Mouse (Mus musculus): Measurements from ENCODE around the gene Rftn1. TPM values are rescaled to one million over a fixed set of nuclear protein-coding genes. Genes with fewer than 3 reads are reported as not detected.

Rftn1 gene
- polyA plus RNA-seq, 1 experiment from 2014 or later, result 11.2 TPM

- no peaks in the 10 kb centered on the region for H3K36me3 ChIP-seq (ENCODE audit: control insufficient read depth, insufficient read depth, low read length)
- no peak overlapping the region for H3K4me3 ChIP-seq (ENCODE audit: low read depth, low read length)
- ATAC-seq (replicated peaks; ENCODE audit: insufficient number of reproducible peaks, low FRiP score, low TSS enrichment), result no peak
- H3K4me2 ChIP-seq, result no peak overlapping the region
- H3K9ac ChIP-seq (ENCODE audit: low read depth, low read length), result no peak overlapping the region
- H3K9me3 ChIP-seq (replicated peaks; ENCODE audit: control insufficient read depth, low read length), result peaks cover 2% of the 10 kb centered on the region; the same call in 1 of the 2 replicates
- H3K27ac ChIP-seq (ENCODE audit: low read depth, low read length), result no peak overlapping the region
- H3K4me1 ChIP-seq (ENCODE audit: control insufficient read depth, insufficient read depth, low read length), result no peaks in the 10 kb centered on the region
- 83% methylated on average over 6 of the region's 6 CpGs for WGBS (ENCODE audit: insufficient replicate concordance)
- no peaks in the 10 kb centered on the region for H3K27me3 ChIP-seq (ENCODE audit: control insufficient read depth, insufficient read depth, low read length)
Measured at GRCm38 (mm10) chr17:49974996-49975395, 215.5 kb downstream of the Rftn1 start.

- H3K27me3 ChIP-seq (ENCODE audit: control insufficient read depth, insufficient read depth, low read length), result no peaks in the 10 kb centered on the region
- H3K4me3 ChIP-seq (ENCODE audit: low read depth, low read length), result no peak overlapping the region
- H3K36me3 ChIP-seq (ENCODE audit: control insufficient read depth, insufficient read depth, low read length), result no peaks in the 10 kb centered on the region
- H3K27ac ChIP-seq (ENCODE audit: low read depth, low read length), result no peak overlapping the region
- H3K9ac ChIP-seq (ENCODE audit: low read depth, low read length), result no peak overlapping the region
- no peak overlapping the region for H3K4me2 ChIP-seq
- no peak for ATAC-seq (replicated peaks; ENCODE audit: insufficient number of reproducible peaks, low FRiP score, low TSS enrichment)
- 88% methylated on average over 1 of the region's 1 CpGs for WGBS (ENCODE audit: insufficient replicate concordance)
- H3K9me3 ChIP-seq (replicated peaks; ENCODE audit: control insufficient read depth, low read length), result no peaks in the 10 kb centered on the region
- no peaks in the 10 kb centered on the region for H3K4me1 ChIP-seq (ENCODE audit: control insufficient read depth, insufficient read depth, low read length)
Measured at GRCm38 (mm10) chr17:49972164-49972563, 218.3 kb downstream of the Rftn1 start.

- H3K27me3 ChIP-seq (ENCODE audit: control insufficient read depth, insufficient read depth, low read length), result no peaks in the 10 kb centered on the region
- no peaks in the 10 kb centered on the region for H3K4me1 ChIP-seq (ENCODE audit: control insufficient read depth, insufficient read depth, low read length)
- H3K9ac ChIP-seq (ENCODE audit: low read depth, low read length), result no peak overlapping the region
- H3K9me3 ChIP-seq (replicated peaks; ENCODE audit: control insufficient read depth, low read length), result no peaks in the 10 kb centered on the region
- H3K27ac ChIP-seq (ENCODE audit: low read depth, low read length), result no peak overlapping the region
- no peak overlapping the region for H3K4me3 ChIP-seq (ENCODE audit: low read depth, low read length)
- ATAC-seq (replicated peaks; ENCODE audit: insufficient number of reproducible peaks, low FRiP score, low TSS enrichment), result no peak
- no peak overlapping the region for H3K4me2 ChIP-seq
- no peaks in the 10 kb centered on the region for H3K36me3 ChIP-seq (ENCODE audit: control insufficient read depth, insufficient read depth, low read length)
Measured at GRCm38 (mm10) chr17:49971057-49971456, 219.4 kb downstream of the Rftn1 start.

GRCm38 (mm10) chr17:49968467-49969207, 221.8 kb downstream of the Rftn1 start:
- no peaks in the 10 kb centered on the region for H3K36me3 ChIP-seq (ENCODE audit: control insufficient read depth, insufficient read depth, low read length)
- no peak overlapping the region for H3K4me2 ChIP-seq
- 58% methylated on average over 9 of the region's 9 CpGs for WGBS (ENCODE audit: insufficient replicate concordance)
- H3K27me3 ChIP-seq (ENCODE audit: control insufficient read depth, insufficient read depth, low read length), result no peaks in the 10 kb centered on the region
- no peaks in the 10 kb centered on the region for H3K9me3 ChIP-seq (replicated peaks; ENCODE audit: control insufficient read depth, low read length)
- no peak overlapping the region for H3K4me3 ChIP-seq (ENCODE audit: low read depth, low read length)
- no peak for ATAC-seq (replicated peaks; ENCODE audit: insufficient number of reproducible peaks, low FRiP score, low TSS enrichment)
- H3K4me1 ChIP-seq (ENCODE audit: control insufficient read depth, insufficient read depth, low read length), result no peaks in the 10 kb centered on the region
- no peak overlapping the region for H3K9ac ChIP-seq (ENCODE audit: low read depth, low read length)
- H3K27ac ChIP-seq (ENCODE audit: low read depth, low read length), result no peak overlapping the region

- Histone ChIP-seq H3K4me3 (ENCODE audit: low read depth, low read length) (no peak overlapping the region), H3K4me2 (no peak overlapping the region), H3K27me3 (ENCODE audit: control insufficient read depth, insufficient read depth, low read length) (no peaks in the 10 kb centered on the region), H3K4me1 (ENCODE audit: control insufficient read depth, insufficient read depth, low read length) (no peaks in the 10 kb centered on the region), H3K9me3 (replicated peaks; ENCODE audit: control insufficient read depth, low read length) (no peaks in the 10 kb centered on the region), H3K36me3 (ENCODE audit: control insufficient read depth, insufficient read depth, low read length) (no peaks in the 10 kb centered on the region), H3K27ac (ENCODE audit: low read depth, low read length) (no peak overlapping the region), H3K9ac (ENCODE audit: low read depth, low read length) (no peak overlapping the region)
- no peak for ATAC-seq (replicated peaks; ENCODE audit: insufficient number of reproducible peaks, low FRiP score, low TSS enrichment)
- 78% methylated on average over 17 of the region's 17 CpGs for WGBS (ENCODE audit: insufficient replicate concordance)
Measured at GRCm38 (mm10) chr17:49965846-49966762, 224.4 kb downstream of the Rftn1 start.

- no peaks in the 10 kb centered on the region for H3K27me3 ChIP-seq (ENCODE audit: control insufficient read depth, insufficient read depth, low read length)
- no peak overlapping the region for H3K4me2 ChIP-seq
- 70% methylated on average over 7 of the region's 7 CpGs for WGBS (ENCODE audit: insufficient replicate concordance)
- H3K4me1 ChIP-seq (ENCODE audit: control insufficient read depth, insufficient read depth, low read length), result no peaks in the 10 kb centered on the region
- H3K36me3 ChIP-seq (ENCODE audit: control insufficient read depth, insufficient read depth, low read length), result no peaks in the 10 kb centered on the region
- H3K9me3 ChIP-seq (replicated peaks; ENCODE audit: control insufficient read depth, low read length), result no peaks in the 10 kb centered on the region
- no peak overlapping the region for H3K9ac ChIP-seq (ENCODE audit: low read depth, low read length)
- no peak overlapping the region for H3K27ac ChIP-seq (ENCODE audit: low read depth, low read length)
- ATAC-seq (replicated peaks; ENCODE audit: insufficient number of reproducible peaks, low FRiP score, low TSS enrichment), result no peak
- H3K4me3 ChIP-seq (ENCODE audit: low read depth, low read length), result no peak overlapping the region
Measured at GRCm38 (mm10) chr17:49965035-49965434, 225.4 kb downstream of the Rftn1 start.

- no peaks in the 10 kb centered on the region for H3K27me3 ChIP-seq (ENCODE audit: control insufficient read depth, insufficient read depth, low read length)
- WGBS (ENCODE audit: insufficient replicate concordance), result 85% methylated on average over 6 of the region's 6 CpGs
- no peak overlapping the region for H3K27ac ChIP-seq (ENCODE audit: low read depth, low read length)
- no peak overlapping the region for H3K4me3 ChIP-seq (ENCODE audit: low read depth, low read length)
- ATAC-seq (replicated peaks; ENCODE audit: insufficient number of reproducible peaks, low FRiP score, low TSS enrichment), result no peak
- no peak overlapping the region for H3K4me2 ChIP-seq
- no peak overlapping the region for H3K9ac ChIP-seq (ENCODE audit: low read depth, low read length)
- no peaks in the 10 kb centered on the region for H3K9me3 ChIP-seq (replicated peaks; ENCODE audit: control insufficient read depth, low read length)
- H3K4me1 ChIP-seq (ENCODE audit: control insufficient read depth, insufficient read depth, low read length), result no peaks in the 10 kb centered on the region
- no peaks in the 10 kb centered on the region for H3K36me3 ChIP-seq (ENCODE audit: control insufficient read depth, insufficient read depth, low read length)
Measured at GRCm38 (mm10) chr17:49964471-49964870, 226.0 kb downstream of the Rftn1 start.

GRCm38 (mm10) chr17:49959021-49959420, 231.5 kb downstream of the Rftn1 start:
- Histone ChIP-seq H3K36me3 (ENCODE audit: control insufficient read depth, insufficient read depth, low read length) (no peaks in the 10 kb centered on the region), H3K4me1 (ENCODE audit: control insufficient read depth, insufficient read depth, low read length) (no peaks in the 10 kb centered on the region), H3K4me3 (ENCODE audit: low read depth, low read length) (no peak overlapping the region), H3K9ac (ENCODE audit: low read depth, low read length) (no peak overlapping the region), H3K4me2 (no peak overlapping the region), H3K27me3 (ENCODE audit: control insufficient read depth, insufficient read depth, low read length) (no peaks in the 10 kb centered on the region), H3K27ac (ENCODE audit: low read depth, low read length) (no peak overlapping the region), H3K9me3 (replicated peaks; ENCODE audit: control insufficient read depth, low read length) (no peaks in the 10 kb centered on the region)
- no peak for ATAC-seq (replicated peaks; ENCODE audit: insufficient number of reproducible peaks, low FRiP score, low TSS enrichment)
